Mouse (Mus musculus) myocyte (in vitro differentiated cells): ENCODE measurements at regions not wholly inside any gene's neighbourhood (a gene's known extent, or its start where the extent isn't known, plus 50 kb on each side); places are given as distances from the start of the nearest gene placed in this dataset.

Experiments used
- H3K27me3 ChIP-seq: one replicate; pipeline ENCODE4 v1.6.1; 2011; ENCODE audit not compliant: control insufficient read depth, insufficient read depth, insufficient read length
- H3K36me3 ChIP-seq: one replicate; pipeline ENCODE4 v1.6.1; 2011; ENCODE audit not compliant: control insufficient read depth, insufficient read depth
- H3K4me2 ChIP-seq: one replicate; pipeline ENCODE4 v1.6.1; 2011; ENCODE audit warnings: low read depth, control low read depth
- H3K4me3 ChIP-seq: one replicate; pipeline ENCODE4 v1.5.1; 2011; ENCODE audit warnings: mild to moderate bottlenecking, control low read depth, moderate library complexity
- H3K79me2 ChIP-seq: one replicate; pipeline ENCODE4 v1.6.1; 2011; ENCODE audit not compliant: control insufficient read depth, insufficient read depth
- H3ac ChIP-seq: one replicate; pipeline ENCODE4 v1.6.1; 2011; ENCODE audit not compliant: control insufficient read depth, insufficient read length
- CEBPB ChIP-seq: IDR thresholded peaks from 2 replicates; pipeline ENCODE4 v1.6.1; 2011; ENCODE audit warnings: mild to moderate bottlenecking, moderate library complexity; ENCODE audit not compliant: poor library complexity, insufficient read depth, severe bottlenecking
- E2F4 ChIP-seq: IDR thresholded peaks from one replicate; pipeline ENCODE4 v1.6.1; 2011; ENCODE audit warnings: mild to moderate bottlenecking, control low read depth, moderate library complexity; ENCODE audit not compliant: insufficient read depth
- MAX ChIP-seq: IDR thresholded peaks from one replicate; pipeline ENCODE4 v1.6.1; 2011; ENCODE audit warnings: low read depth, mild to moderate bottlenecking, control low read depth
- MYOD1 ChIP-seq, 3 experiments: IDR thresholded peaks; one replicate each; pipeline ENCODE4 v1.6.1; 2011; ENCODE audit warnings: control low read depth in 2 of 3, low read depth in 2 of 3, mild to moderate bottlenecking in 2 of 3, moderate library complexity in 1 of 3; ENCODE audit not compliant: insufficient read length in 2 of 3, control insufficient read depth in 1 of 3
- MYOG ChIP-seq, 3 experiments: IDR thresholded peaks; one replicate each; pipeline ENCODE4 v1.6.1; 2011; ENCODE audit warnings: control low read depth in 2 of 3, low read depth in 2 of 3, mild to moderate bottlenecking in 2 of 3; ENCODE audit not compliant: insufficient read length in 2 of 3, control insufficient read depth in 1 of 3, insufficient read depth in 1 of 3
- POLR2A ChIP-seq: IDR thresholded peaks from one replicate; pipeline ENCODE4 v1.6.1; 2011; ENCODE audit warnings: low read depth, mild to moderate bottlenecking, control low read depth, moderate library complexity; ENCODE audit not compliant: insufficient read length
- POLR2AphosphoS2 ChIP-seq: IDR thresholded peaks from one replicate; pipeline ENCODE4 v1.6.1; 2011; ENCODE audit warnings: low read depth, control low read depth; ENCODE audit not compliant: insufficient read length
- REST ChIP-seq: IDR thresholded peaks from one replicate; pipeline ENCODE4 v1.6.1; 2011; ENCODE audit warnings: mild to moderate bottlenecking, control low read depth, moderate library complexity; ENCODE audit not compliant: insufficient read depth, insufficient read length
- SRF ChIP-seq: IDR thresholded peaks from one replicate; pipeline ENCODE4 v1.6.1; 2011; ENCODE audit warnings: low read depth; ENCODE audit not compliant: control insufficient read depth, insufficient read length
- TCF12 ChIP-seq: IDR thresholded peaks from one replicate; pipeline ENCODE4 v1.6.1; 2011; ENCODE audit warnings: mild to moderate bottlenecking, control low read depth; ENCODE audit not compliant: poor library complexity, insufficient read depth, severe bottlenecking
- TCF3 ChIP-seq: IDR thresholded peaks from one replicate; pipeline ENCODE4 v1.6.1; 2011; ENCODE audit warnings: low read depth, control low read depth; ENCODE audit not compliant: insufficient read length
- USF1 ChIP-seq: IDR thresholded peaks from one replicate; pipeline ENCODE4 v1.6.1; 2011; ENCODE audit warnings: low read depth, mild to moderate bottlenecking, control low read depth, moderate library complexity

DNA sequence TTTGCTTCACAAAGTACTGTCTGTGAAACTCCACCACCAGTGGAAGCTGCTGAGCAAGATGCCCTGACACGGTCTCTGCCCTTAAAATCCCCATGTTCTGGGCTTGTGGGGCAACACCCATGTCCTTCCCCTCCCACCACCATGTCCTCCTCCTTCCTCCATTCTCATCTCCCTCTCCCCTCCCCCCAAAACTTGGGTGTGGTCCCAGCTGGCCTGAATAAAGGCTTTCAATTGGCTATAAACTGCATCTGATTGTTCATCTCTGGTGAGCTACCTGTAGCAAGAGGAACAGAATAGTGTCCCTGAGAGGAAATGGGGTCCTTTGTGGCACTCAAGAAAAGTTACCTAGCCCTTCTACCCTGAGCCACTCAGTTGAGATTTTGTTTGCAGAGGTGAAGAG, 91.8 kb downstream of the Slc16a9 start:
- TF ChIP-seq MYOG (IDR thresholded peaks at IDR 0.05; ENCODE audit: control insufficient read depth in 1 of 3, insufficient read depth in 1 of 3, insufficient read length in 2 of 3, low read depth in 2 of 3) = no peak
- no peak for TF ChIP-seq TCF12
- TF ChIP-seq MYOD1 (IDR thresholded peaks at IDR 0.05; ENCODE audit: control insufficient read depth in 1 of 3, insufficient read length in 2 of 3, low read depth in 2 of 3) = no peak
- no peak for TF ChIP-seq POLR2A
- no peak for TF ChIP-seq POLR2AphosphoS2
- TF ChIP-seq USF1 = no peak
- no peak for TF ChIP-seq TCF3
- TF ChIP-seq E2F4 = no peak
- TF ChIP-seq SRF = no peak
- TF ChIP-seq CEBPB = no peak
- TF ChIP-seq MAX = no peak
- TF ChIP-seq REST = no peak
- Histone ChIP-seq H3K27me3 (no peaks in the 10 kb centered on the region), H3K4me3 (no peak overlapping the region), H3K79me2 (no peaks in the 10 kb centered on the region), H3K36me3 (no peaks in the 10 kb centered on the region), H3K4me2 (no peak overlapping the region), H3ac (no peak overlapping the region)

DNA sequence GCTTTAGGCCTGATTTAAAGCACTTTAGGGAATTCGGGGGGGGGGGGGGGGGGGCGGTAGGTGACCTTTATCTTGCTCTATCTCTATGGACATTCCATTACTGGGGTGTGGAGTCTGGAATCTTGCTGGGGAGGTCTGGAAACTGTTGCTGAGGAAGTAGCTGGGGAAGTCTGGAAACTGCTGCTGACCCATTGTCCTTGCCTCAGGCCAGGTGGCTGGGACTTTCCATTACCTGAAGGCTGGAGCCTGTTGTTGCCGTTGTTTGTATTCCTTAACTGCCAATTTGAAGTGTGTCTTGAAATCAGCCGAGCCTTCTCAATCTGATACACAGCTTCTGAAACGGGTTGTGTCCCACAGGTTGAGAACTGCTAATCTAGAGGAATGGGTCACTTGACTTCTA, 80.9 kb upstream of the Fam13c start:
- Histone ChIP-seq H3K79me2 (no peaks in the 10 kb centered on the region), H3ac (no peak overlapping the region), H3K4me2 (no peak overlapping the region), H3K4me3 (no peak overlapping the region), H3K36me3 (no peaks in the 10 kb centered on the region), H3K27me3 (no peaks in the 10 kb centered on the region)
- TF ChIP-seq POLR2A (no peak), E2F4 (no peak), TCF3 (no peak), CEBPB (no peak), MAX (no peak), MYOG (IDR thresholded peaks at IDR 0.05; ENCODE audit: control insufficient read depth in 1 of 3, insufficient read depth in 1 of 3, insufficient read length in 2 of 3, low read depth in 2 of 3) (no peak), REST (no peak)

DNA sequence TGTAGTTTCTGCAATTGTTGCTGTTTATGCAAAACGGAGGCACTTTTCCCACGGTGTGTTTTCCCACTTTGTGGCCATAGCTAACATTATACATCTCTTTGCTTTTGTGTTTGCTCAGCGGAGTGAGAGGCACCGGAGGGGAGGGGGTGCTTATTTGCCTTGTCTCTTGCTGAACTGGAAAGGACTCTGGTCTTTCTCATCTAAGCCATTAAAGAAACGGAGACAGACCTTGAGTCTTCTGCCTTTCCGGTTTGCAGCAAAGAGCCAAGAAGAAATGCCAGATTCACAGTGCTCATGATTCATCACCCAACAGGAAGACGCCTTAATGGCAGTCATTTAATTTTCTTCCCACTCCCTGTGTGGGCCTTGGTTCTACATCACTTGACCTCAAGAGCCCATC, 80.4 kb upstream of the Fam13c start:
- Histone ChIP-seq H3K36me3 (no peaks in the 10 kb centered on the region), H3K79me2 (no peaks in the 10 kb centered on the region), H3ac (no peak overlapping the region), H3K27me3 (no peaks in the 10 kb centered on the region), H3K4me3 (no peak overlapping the region), H3K4me2 (no peak overlapping the region)
- TF ChIP-seq TCF3 = no peak
- TF ChIP-seq TCF12 = no peak
- TF ChIP-seq USF1 = no peak

DNA sequence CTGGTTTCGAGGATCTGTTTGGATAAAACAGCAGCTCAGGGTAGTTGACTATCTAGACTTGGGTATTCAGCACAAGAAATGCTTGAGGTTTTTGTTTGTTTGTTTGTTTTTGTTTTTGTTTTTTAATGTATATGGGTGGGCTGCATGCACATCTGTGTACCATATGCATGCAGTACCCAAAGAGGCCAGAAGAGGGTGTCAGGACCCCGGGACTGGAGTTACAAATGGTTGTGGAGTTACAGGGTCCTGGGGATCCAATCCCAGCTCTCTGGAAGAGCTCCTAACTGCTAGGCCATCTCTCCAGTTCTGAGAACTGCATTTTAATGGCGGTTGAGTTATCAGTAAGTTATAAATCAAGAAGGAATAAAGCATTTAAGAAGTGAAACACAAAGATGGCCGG, 77.2 kb upstream of the Fam13c start:
- Histone ChIP-seq H3K36me3 (no peaks in the 10 kb centered on the region), H3K4me3 (no peak overlapping the region), H3K27me3 (no peaks in the 10 kb centered on the region), H3ac (no peak overlapping the region), H3K79me2 (no peaks in the 10 kb centered on the region), H3K4me2 (no peak overlapping the region)
- TF ChIP-seq POLR2AphosphoS2 (no peak), CEBPB (no peak), TCF3 (no peak)

- no peak for TF ChIP-seq MAX
- no peak for TF ChIP-seq CEBPB
- no peak for TF ChIP-seq E2F4
- TF ChIP-seq SRF = no peak
- TF ChIP-seq REST = no peak
- TF ChIP-seq USF1 = no peak
- TF ChIP-seq MYOG (IDR thresholded peaks at IDR 0.05; ENCODE audit: control insufficient read depth in 1 of 3, insufficient read depth in 1 of 3, insufficient read length in 2 of 3, low read depth in 2 of 3) = no peak
- TF ChIP-seq TCF3 = no peak
- no peak for TF ChIP-seq MYOD1 (IDR thresholded peaks at IDR 0.05; ENCODE audit: control insufficient read depth in 1 of 3, insufficient read length in 2 of 3, low read depth in 2 of 3)
- TF ChIP-seq TCF12 = no peak
- no peak for TF ChIP-seq POLR2A
- no peak for TF ChIP-seq POLR2AphosphoS2
- no peaks in the 10 kb centered on the region for H3K27me3 ChIP-seq
- no peaks in the 10 kb centered on the region for H3K36me3 ChIP-seq
- no peak overlapping the region for H3K4me2 ChIP-seq
- H3ac ChIP-seq = no peak overlapping the region
- no peak overlapping the region for H3K4me3 ChIP-seq
- H3K79me2 ChIP-seq = no peaks in the 10 kb centered on the region
Observed at GRCm38 (mm10) chr10:70364218-70364975, 75.9 kb upstream of the Fam13c start.
